9 mouse cellular contexts compared by ENCODE assay signal in the genomic region with DNA sequence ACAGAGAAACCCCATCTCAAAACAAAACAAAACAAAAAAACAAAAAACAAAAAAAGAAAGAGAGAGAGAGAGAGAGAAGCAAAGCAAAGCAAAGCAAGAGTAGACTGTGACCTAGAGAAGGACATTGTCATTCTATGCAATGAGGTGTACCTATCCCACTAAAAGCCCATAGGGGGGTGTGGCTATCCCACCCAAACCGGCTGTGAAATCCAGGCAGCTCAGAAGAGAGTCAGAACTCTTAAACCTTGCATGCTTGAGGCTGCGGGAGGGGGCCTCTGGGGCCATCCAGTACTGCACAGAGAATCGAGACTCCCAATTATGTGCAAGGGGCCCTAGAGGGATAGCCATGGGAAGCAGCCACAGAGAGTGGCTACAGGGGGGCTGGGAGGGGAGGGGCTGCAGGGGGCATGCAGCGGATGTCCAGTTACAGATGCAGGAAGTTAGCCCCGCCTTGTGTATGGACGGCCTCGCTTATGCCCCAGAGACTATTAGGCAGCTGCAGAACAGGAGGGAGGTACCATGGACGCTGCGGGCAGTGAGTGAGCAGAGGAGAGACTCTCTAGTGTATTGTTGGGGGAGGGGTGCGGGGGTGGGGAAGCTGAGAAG.
A peak's percentile ranks its signal among the peaks of the same experiment; 100 is the strongest.
DNase-seq lines count a peak whose midpoint lies in the region; ATAC-seq and TF ChIP-seq lines count a peak whose summit lies in the region.
"Had no signal": no experiment of that assay in that cellular context is flagged by ENCODE, and none has a peak within 500 bp of the region (broad histone marks: within the 10 kb centered on the region; RNA-seq: fewer than 3 reads in every experiment).

No protein-coding gene starts in this region.

- peak overlapping the region; percentile 13; the same call in 1 of the 2 replicates for H3K4me2 ChIP-seq in heart, embryonic 15.5 days
- peak overlapping the region; percentile 23 for H3K4me2 ChIP-seq in hindbrain, embryonic 11.5 days (replicated peaks; ENCODE audit: low read depth, low read length)
- peak overlapping the region; percentile 32 for H3K4me2 ChIP-seq in midbrain, embryonic 14.5 days (ENCODE audit: low read length)

- 21% methylated on average over 10 of the region's 10 CpGs for WGBS in heart, embryonic 15.5 days
- WGBS in hindbrain, embryonic 11.5 days, result 16% methylated on average over 10 of the region's 10 CpGs
- WGBS in midbrain, embryonic 14.5 days, result 6% methylated on average over 10 of the region's 10 CpGs

- DNase-seq in heart, postnatal 10 days, result no peak
- peak; percentile 42 for DNase-seq in brain, embryonic 14.5 days (ENCODE audit: low read depth)
- peak; percentile 52 for DNase-seq in hindbrain, embryonic 11.5 days (ENCODE audit: low spot score)
- peak; percentile 39 for DNase-seq in midbrain, embryonic 14.5 days
- no peak for DNase-seq in frontal cortex, adult 2 months (ENCODE audit: extremely low spot score in 1 of 2, low spot score in 1 of 2)
- DNase-seq in B cell, adult 2 months, result no peak
- no peak for DNase-seq in layer of hippocampus, adult 9-10 months (ENCODE audit: low spot score)
- DNase-seq: heart, adult 11 months had no signal

- no peak overlapping the region for H3K4me3 ChIP-seq in heart, embryonic 15.5 days
- H3K4me3 ChIP-seq in hindbrain, embryonic 11.5 days (ENCODE audit: low read depth, low read length), result no peak overlapping the region
- no peak overlapping the region for H3K4me3 ChIP-seq in midbrain, embryonic 14.5 days (replicated peaks; ENCODE audit: low read depth, low read length)

- no peaks in the 10 kb centered on the region for H3K36me3 ChIP-seq in heart, embryonic 15.5 days
- H3K36me3 ChIP-seq in hindbrain, embryonic 11.5 days (ENCODE audit: control insufficient read depth, insufficient read depth, low read length), result no peaks in the 10 kb centered on the region
- no peaks in the 10 kb centered on the region for H3K36me3 ChIP-seq in midbrain, embryonic 14.5 days (ENCODE audit: control insufficient read depth, insufficient read depth, low read length)

- TF ChIP-seq POLR2A in brain, embryonic 14.5 days (IDR thresholded peaks at IDR 0.05; ENCODE audit: borderline replicate concordance, extremely low read depth, insufficient read depth, insufficient read length, poor library complexity, severe bottlenecking), result no peak

- TF ChIP-seq CTCF in brain, embryonic 14.5 days (IDR thresholded peaks at IDR 0.05; ENCODE audit: borderline replicate concordance, extremely low read depth, insufficient read depth, insufficient read length), result no peak

- H3K27ac ChIP-seq in heart, embryonic 15.5 days, result no peak overlapping the region
- 0 out of 2 replicates have a peak overlapping the region, but pooled peaks have one; percentile 6 for H3K27ac ChIP-seq in hindbrain, embryonic 11.5 days (ENCODE audit: low read depth, low read length)
- no peak overlapping the region for H3K27ac ChIP-seq in midbrain, embryonic 14.5 days (replicated peaks; ENCODE audit: low read depth, low read length)

- no peaks in the 10 kb centered on the region for H3K9me3 ChIP-seq in heart, embryonic 15.5 days (replicated peaks)
- no peaks in the 10 kb centered on the region for H3K9me3 ChIP-seq in hindbrain, embryonic 11.5 days (ENCODE audit: control insufficient read depth, low read length)
- H3K9me3 ChIP-seq in midbrain, embryonic 14.5 days (ENCODE audit: control insufficient read depth, low read length), result no peaks in the 10 kb centered on the region

- H3K4me1 ChIP-seq in heart, embryonic 15.5 days (replicated peaks), result no peaks in the 10 kb centered on the region
- 0 out of 2 replicates have a peak, but pooled peaks cover 3% of the 10 kb centered on the region for H3K4me1 ChIP-seq in hindbrain, embryonic 11.5 days (replicated peaks; ENCODE audit: control insufficient read depth, insufficient read depth, low read length)
- H3K4me1 ChIP-seq in midbrain, embryonic 14.5 days (ENCODE audit: control insufficient read depth, insufficient read depth, low read length), result peaks cover 5% of the 10 kb centered on the region

- intact Hi-C loops in heart, postnatal 10 days (cut with DNase I), result no loop called here

- no peak overlapping the region for H3K9ac ChIP-seq in heart, embryonic 15.5 days
- no peak overlapping the region for H3K9ac ChIP-seq in hindbrain, embryonic 11.5 days (ENCODE audit: low read depth, low read length)
- H3K9ac ChIP-seq in midbrain, embryonic 14.5 days (replicated peaks; ENCODE audit: low read length), result no peak overlapping the region; the same call in 1 of the 2 replicates

- no peaks in the 10 kb centered on the region for H3K27me3 ChIP-seq in heart, embryonic 15.5 days
- H3K27me3 ChIP-seq in hindbrain, embryonic 11.5 days (ENCODE audit: control insufficient read depth, insufficient read depth, low read length), result no peaks in the 10 kb centered on the region
- no peaks in the 10 kb centered on the region for H3K27me3 ChIP-seq in midbrain, embryonic 14.5 days (ENCODE audit: control insufficient read depth, insufficient read depth, low read length)

- no peak for ATAC-seq in heart, embryonic 15.5 days (replicated peaks; ENCODE audit: insufficient number of reproducible peaks, insufficient read depth, low FRiP score, low read depth)
- ATAC-seq in hindbrain, embryonic 11.5 days (ENCODE audit: low FRiP score), result peak; percentile 84
- ATAC-seq in midbrain, embryonic 14.5 days (ENCODE audit: low FRiP score, low TSS enrichment), result peak; percentile 27; the same call in 1 of the 2 replicates

Comparison
In these comparisons a context has a peak if more than half of its experiments do, and no peak if none do; other contexts are left out.
1. DNase-seq: peak in brain, embryonic 14.5 days (single experiment), hindbrain, embryonic 11.5 days (single experiment) and midbrain, embryonic 14.5 days (single experiment); none in heart, postnatal 10 days (0 of 2), frontal cortex, adult 2 months (0 of 2), B cell, adult 2 months (0 of 2) and layer of hippocampus, adult 9-10 months (single experiment).
2. Peak in every context shown above with its lines, with median percentiles within 50 percentile points of each other: H3K4me2 ChIP-seq.